Mouse (Mus musculus) hindbrain, embryonic 15.5 days (tissue): ENCODE measurements at regions not wholly inside any gene's neighbourhood (a gene's known extent, or its start where the extent isn't known, plus 50 kb on each side); places are given as distances from the start of the nearest gene placed in this dataset.

Experiments
- ATAC-seq: fragments of 200-750 bp; cut with Nextera tagmentation; 2 replicates; pipeline ENCODE4 v1.8.0; 2017; ENCODE audit warnings: low read depth, moderate number of reproducible peaks, moderate TSS enrichment; ENCODE audit not compliant: low FRiP score
- H3K27ac ChIP-seq: fragments of 300-500 bp; sonication (generic); replicated peaks from 2 replicates; pipeline ENCODE4 v1.5.1; 2015; ENCODE audit warnings: mild to moderate bottlenecking, inconsistent platforms
- H3K27me3 ChIP-seq: fragments of 300-500 bp; sonication (generic); 2 replicates; pipeline ENCODE4 v1.6.1; 2015; ENCODE audit warnings: control low read depth, inconsistent platforms
- H3K36me3 ChIP-seq: fragments of 300-500 bp; sonication (generic); 2 replicates; pipeline ENCODE4 v1.6.1; 2015; ENCODE audit warnings: control low read depth, inconsistent platforms
- H3K4me1 ChIP-seq: fragments of 300-500 bp; sonication (generic); replicated peaks from 2 replicates; pipeline ENCODE4 v1.6.1; 2015; ENCODE audit warnings: control low read depth, inconsistent platforms
- H3K4me2 ChIP-seq: fragments of 300-500 bp; sonication (generic); 2 replicates; pipeline ENCODE4 v1.6.1; 2015; ENCODE audit warnings: moderate library complexity, mild to moderate bottlenecking, inconsistent platforms
- H3K4me3 ChIP-seq: fragments of 300-500 bp; sonication (generic); 2 replicates; pipeline ENCODE4 v1.5.1; 2015; ENCODE audit warnings: mild to moderate bottlenecking, inconsistent platforms
- H3K9ac ChIP-seq: fragments of 300-500 bp; sonication (generic); 2 replicates; pipeline ENCODE4 v1.6.1; 2015; ENCODE audit warnings: inconsistent platforms
- H3K9me3 ChIP-seq: fragments of 300-500 bp; sonication (generic); 2 replicates; pipeline ENCODE4 v1.6.1; 2016; ENCODE audit warnings: control low read depth, inconsistent platforms
- WGBS: fragments of 180-500 bp; shearing (Covaris S2); methylation state at CpG from one replicate; pipeline ENCODE4 v1.1.7; 2015; 5-methylcytosine and 5-hydroxymethylcytosine counted together

- no peak overlapping the region for H3K4me3 ChIP-seq
- H3K36me3 ChIP-seq: no peaks in the 10 kb centered on the region
- WGBS: 73% methylated on average over 6 of the region's 6 CpGs
- H3K27ac ChIP-seq: no peak overlapping the region
- H3K4me1 ChIP-seq: no peaks in the 10 kb centered on the region
- no peak overlapping the region for H3K9ac ChIP-seq
- no peak for ATAC-seq
- H3K9me3 ChIP-seq: no peaks in the 10 kb centered on the region
- H3K27me3 ChIP-seq: no peaks in the 10 kb centered on the region
- no peak overlapping the region for H3K4me2 ChIP-seq
Observed at GRCm38 (mm10) chr14:102878572-102878971, 103.9 kb downstream of the Kctd12 start.

GRCm38 (mm10) chr14:102868160-102868559, 114.3 kb downstream of the Kctd12 start:
- 83% methylated on average over 1 of the region's 1 CpGs for WGBS
- no peak overlapping the region for H3K4me2 ChIP-seq
- H3K4me3 ChIP-seq: no peak overlapping the region
- no peaks in the 10 kb centered on the region for H3K9me3 ChIP-seq
- no peaks in the 10 kb centered on the region for H3K36me3 ChIP-seq
- no peaks in the 10 kb centered on the region for H3K4me1 ChIP-seq
- ATAC-seq: no peak
- no peak overlapping the region for H3K27ac ChIP-seq
- H3K9ac ChIP-seq: no peak overlapping the region
- no peaks in the 10 kb centered on the region for H3K27me3 ChIP-seq

- Histone ChIP-seq H3K9ac (no peak overlapping the region), H3K9me3 (no peaks in the 10 kb centered on the region), H3K27ac (no peak overlapping the region), H3K4me1 (no peaks in the 10 kb centered on the region), H3K4me3 (no peak overlapping the region), H3K4me2 (no peak overlapping the region), H3K27me3 (no peaks in the 10 kb centered on the region), H3K36me3 (no peaks in the 10 kb centered on the region)
- no peak for ATAC-seq
- 86% methylated on average over 2 of the region's 2 CpGs for WGBS
Observed at GRCm38 (mm10) chr14:102867697-102868096, 114.7 kb downstream of the Kctd12 start.

- Histone ChIP-seq H3K27me3 (no peaks in the 10 kb centered on the region), H3K4me2 (no peak overlapping the region), H3K27ac (no peak overlapping the region), H3K4me3 (no peak overlapping the region), H3K9ac (no peak overlapping the region), H3K4me1 (no peaks in the 10 kb centered on the region), H3K36me3 (no peaks in the 10 kb centered on the region), H3K9me3 (no peaks in the 10 kb centered on the region)
- no peak for ATAC-seq
- WGBS: 100% methylated on average over 1 of the region's 1 CpGs
Observed at GRCm38 (mm10) chr14:102866511-102866910, 115.9 kb downstream of the Kctd12 start.

- no peaks in the 10 kb centered on the region for H3K36me3 ChIP-seq
- ATAC-seq: no peak
- H3K9me3 ChIP-seq: no peaks in the 10 kb centered on the region
- 92% methylated on average over 1 of the region's 1 CpGs for WGBS
- no peak overlapping the region for H3K9ac ChIP-seq
- no peak overlapping the region for H3K4me3 ChIP-seq
- no peaks in the 10 kb centered on the region for H3K4me1 ChIP-seq
- H3K4me2 ChIP-seq: no peak overlapping the region
- H3K27ac ChIP-seq: no peak overlapping the region
- H3K27me3 ChIP-seq: no peaks in the 10 kb centered on the region
Observed at GRCm38 (mm10) chr14:102861694-102862093, 120.7 kb downstream of the Kctd12 start.

- Histone ChIP-seq H3K9me3 (no peaks in the 10 kb centered on the region), H3K36me3 (no peaks in the 10 kb centered on the region), H3K4me1 (no peaks in the 10 kb centered on the region; the same call in 1 of the 2 replicates), H3K9ac (no peak overlapping the region), H3K27ac (no peak overlapping the region), H3K27me3 (no peaks in the 10 kb centered on the region), H3K4me3 (no peak overlapping the region), H3K4me2 (no peak overlapping the region)
- 66% methylated on average over 4 of the region's 4 CpGs for WGBS
- ATAC-seq: no peak
Observed at GRCm38 (mm10) chr14:102859361-102859871, 123.0 kb downstream of the Kctd12 start.

- H3K4me2 ChIP-seq: no peak overlapping the region
- 55% methylated on average over 7 of the region's 7 CpGs for WGBS
- no peaks in the 10 kb centered on the region for H3K9me3 ChIP-seq
- no peaks in the 10 kb centered on the region for H3K36me3 ChIP-seq
- no peaks in the 10 kb centered on the region for H3K27me3 ChIP-seq
- H3K27ac ChIP-seq: no peak overlapping the region
- ATAC-seq: no peak
- H3K9ac ChIP-seq: no peak overlapping the region
- H3K4me3 ChIP-seq: no peak overlapping the region
- H3K4me1 ChIP-seq: no peaks in the 10 kb centered on the region; the same call in 1 of the 2 replicates
Observed at GRCm38 (mm10) chr14:102855264-102855840, 127.1 kb downstream of the Kctd12 start.

GRCm38 (mm10) chr14:102843700-102844099, 138.7 kb downstream of the Kctd12 start:
- Histone ChIP-seq H3K9ac (no peak overlapping the region), H3K27me3 (no peaks in the 10 kb centered on the region), H3K9me3 (no peaks in the 10 kb centered on the region), H3K4me2 (no peak overlapping the region), H3K36me3 (no peaks in the 10 kb centered on the region), H3K4me3 (no peak overlapping the region), H3K27ac (no peak overlapping the region), H3K4me1 (no peaks in the 10 kb centered on the region)
- ATAC-seq: no peak
- WGBS: 80% methylated on average over 3 of the region's 3 CpGs

- Histone ChIP-seq H3K27ac (no peak overlapping the region), H3K4me2 (no peak overlapping the region), H3K4me3 (no peak overlapping the region), H3K36me3 (no peaks in the 10 kb centered on the region), H3K9ac (no peak overlapping the region), H3K27me3 (no peaks in the 10 kb centered on the region), H3K9me3 (no peaks in the 10 kb centered on the region), H3K4me1 (no peaks in the 10 kb centered on the region)
- WGBS: 68% methylated on average over 1 of the region's 1 CpGs
- ATAC-seq: no peak
Observed at GRCm38 (mm10) chr14:102837602-102838001, 144.8 kb downstream of the Kctd12 start.

- 75% methylated on average over 11 of the region's 11 CpGs for WGBS
- Histone ChIP-seq H3K9ac (no peak overlapping the region), H3K4me2 (no peak overlapping the region), H3K36me3 (no peaks in the 10 kb centered on the region), H3K4me1 (no peaks in the 10 kb centered on the region), H3K4me3 (no peak overlapping the region), H3K9me3 (no peaks in the 10 kb centered on the region), H3K27ac (no peak overlapping the region), H3K27me3 (no peaks in the 10 kb centered on the region)
- no peak for ATAC-seq
Observed at GRCm38 (mm10) chr14:102835118-102835769, 147.2 kb downstream of the Kctd12 start.

- Histone ChIP-seq H3K36me3 (no peaks in the 10 kb centered on the region), H3K4me3 (no peak overlapping the region), H3K27ac (no peak overlapping the region), H3K9me3 (no peaks in the 10 kb centered on the region), H3K4me1 (no peaks in the 10 kb centered on the region), H3K4me2 (no peak overlapping the region), H3K9ac (no peak overlapping the region), H3K27me3 (no peaks in the 10 kb centered on the region)
- WGBS: 88% methylated on average over 3 of the region's 3 CpGs
- ATAC-seq: no peak
Observed at GRCm38 (mm10) chr14:102828442-102828841, 154.0 kb downstream of the Kctd12 start.

GRCm38 (mm10) chr14:102827756-102828384, 154.6 kb downstream of the Kctd12 start:
- ATAC-seq: no peak
- Histone ChIP-seq H3K36me3 (no peaks in the 10 kb centered on the region), H3K9ac (no peak overlapping the region), H3K4me3 (no peak overlapping the region), H3K27ac (no peak overlapping the region), H3K27me3 (no peaks in the 10 kb centered on the region), H3K9me3 (no peaks in the 10 kb centered on the region), H3K4me1 (no peaks in the 10 kb centered on the region), H3K4me2 (no peak overlapping the region)
- 80% methylated on average over 7 of the region's 7 CpGs for WGBS
